Mouse (Mus musculus) embryonic facial prominence, embryonic 13.5 days (tissue): ENCODE measurements around the gene Bpgm. TPM values are rescaled to one million over a fixed set of nuclear protein-coding genes. Genes with fewer than 3 reads are reported as not detected.

Source experiments
- ATAC-seq: fragments of 200-750 bp; cut with Nextera tagmentation; 2 replicates; pipeline ENCODE4 v1.8.0; 2017; ENCODE audit warnings: low read depth; ENCODE audit not compliant: insufficient number of reproducible peaks, insufficient read depth, low FRiP score, low TSS enrichment
- H3K27ac ChIP-seq: fragments of 300-500 bp; sonication (generic); 2 replicates; pipeline ENCODE4 v1.5.1; 2015; ENCODE audit warnings: moderate library complexity, mild to moderate bottlenecking, inconsistent platforms
- H3K27me3 ChIP-seq: fragments of 300-500 bp; sonication (generic); 2 replicates; pipeline ENCODE4 v1.6.1; 2015; ENCODE audit warnings: mild to moderate bottlenecking, inconsistent platforms
- H3K36me3 ChIP-seq: fragments of 300-500 bp; sonication (generic); 2 replicates; pipeline ENCODE4 v1.6.1; 2015; ENCODE audit warnings: mild to moderate bottlenecking, inconsistent platforms
- H3K4me1 ChIP-seq: fragments of 300-500 bp; sonication (generic); 2 replicates; pipeline ENCODE4 v1.6.1; 2015; ENCODE audit warnings: inconsistent platforms
- H3K4me2 ChIP-seq: fragments of 300-500 bp; sonication (generic); 2 replicates; pipeline ENCODE4 v1.6.1; 2015; ENCODE audit warnings: moderate library complexity, mild to moderate bottlenecking, inconsistent platforms
- H3K4me3 ChIP-seq: fragments of 300-500 bp; sonication (generic); 2 replicates; pipeline ENCODE4 v1.5.1; 2015; ENCODE audit warnings: mild to moderate bottlenecking, inconsistent platforms
- H3K9ac ChIP-seq: fragments of 300-500 bp; sonication (generic); 2 replicates; pipeline ENCODE4 v1.6.1; 2015; ENCODE audit warnings: mild to moderate bottlenecking, inconsistent platforms
- H3K9me3 ChIP-seq: fragments of 300-500 bp; sonication (generic); 2 replicates; pipeline ENCODE4 v1.6.1; 2016; ENCODE audit warnings: inconsistent platforms
- WGBS: fragments of 180-500 bp; shearing (Covaris S2); methylation state at CpG from one replicate; pipeline ENCODE4 v1.1.7; 2015; ENCODE audit warnings: mixed read lengths; 5-methylcytosine and 5-hydroxymethylcytosine counted together
- polyA plus RNA-seq: library from polyadenylated mRNA; unstranded; fragments of >200 nt; fragmentation: Nextera tagmentation; extraction: Ambion mirVana; gene quantifications from 2 replicates; pipeline ENCODE4 v1.2.1, GENCODE M21; 2015

The Bpgm gene
- polyA plus RNA-seq, 1 experiment from 2014 or later = 42.9 TPM

GRCm38 (mm10) chr6:34493327-34494095 lies 17.5 kb downstream of the Bpgm start:
- no peak for ATAC-seq
- Histone ChIP-seq H3K27ac (peak overlapping the region; percentile 69; the same call in 1 of the 2 replicates), H3K36me3 (peaks cover 8% of the 10 kb centered on the region), H3K4me3 (no peak overlapping the region), H3K4me1 (peaks cover 50% of the 10 kb centered on the region), H3K27me3 (no peaks in the 10 kb centered on the region), H3K9ac (no peak overlapping the region), H3K4me2 (no peak overlapping the region), H3K9me3 (no peaks in the 10 kb centered on the region)
- 63% methylated on average over 21 of the region's 21 CpGs for WGBS

- WGBS = 33% methylated on average over 7 of the region's 7 CpGs
- Histone ChIP-seq H3K36me3 (peaks cover 6% of the 10 kb centered on the region), H3K9ac (no peak overlapping the region), H3K4me1 (peaks cover 54% of the 10 kb centered on the region), H3K4me2 (peak overlapping the region; percentile 5; the same call in 1 of the 2 replicates), H3K4me3 (no peak overlapping the region), H3K27me3 (no peaks in the 10 kb centered on the region), H3K27ac (0 out of 2 replicates have a peak overlapping the region, but pooled peaks have one; percentile 12), H3K9me3 (no peaks in the 10 kb centered on the region)
- ATAC-seq = no peak
These were observed 19.1 kb downstream of the Bpgm start for GRCm38 (mm10) chr6:34495140-34495551.

GRCm38 (mm10) chr6:34497991-34498625 lies 22.1 kb downstream of the Bpgm start:
- Histone ChIP-seq H3K4me1 (peaks cover 55% of the 10 kb centered on the region), H3K9me3 (no peaks in the 10 kb centered on the region), H3K27me3 (no peaks in the 10 kb centered on the region), H3K4me2 (no peak overlapping the region), H3K4me3 (no peak overlapping the region), H3K36me3 (no peaks in the 10 kb centered on the region), H3K9ac (no peak overlapping the region), H3K27ac (peak overlapping the region; percentile 77)
- WGBS = 48% methylated on average over 5 of the region's 5 CpGs
- no peak for ATAC-seq

DNA sequence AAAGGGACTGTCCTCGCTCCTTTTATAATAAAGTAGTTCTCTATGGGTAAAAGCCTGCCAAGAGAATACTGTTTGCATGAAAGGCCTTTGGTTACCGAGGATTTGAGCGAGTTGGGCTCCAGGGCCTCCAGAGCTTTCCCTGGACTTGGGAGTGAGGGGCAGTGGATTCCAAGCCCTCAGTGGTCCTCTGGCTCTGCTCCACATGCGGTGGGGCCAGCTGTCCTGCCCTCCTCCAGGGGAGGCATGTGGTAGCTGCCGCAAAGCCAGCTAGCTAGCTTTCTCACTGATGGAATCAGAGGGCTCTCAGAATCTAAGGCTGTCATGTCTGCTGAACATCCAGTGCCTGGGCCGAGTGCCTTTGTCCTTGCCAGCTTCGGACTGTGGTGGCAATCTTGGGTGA lies 26.3 kb downstream of the Bpgm start:
- no peak overlapping the region for H3K4me3 ChIP-seq
- H3K36me3 ChIP-seq = peaks cover 11% of the 10 kb centered on the region
- no peak for ATAC-seq
- WGBS = 89% methylated on average over 7 of the region's 7 CpGs
- H3K27me3 ChIP-seq = no peaks in the 10 kb centered on the region
- no peak overlapping the region for H3K27ac ChIP-seq
- H3K9ac ChIP-seq = no peak overlapping the region; the same call in 1 of the 2 replicates
- H3K9me3 ChIP-seq = no peaks in the 10 kb centered on the region
- no peak overlapping the region for H3K4me2 ChIP-seq
- peaks cover 27% of the 10 kb centered on the region for H3K4me1 ChIP-seq

DNA sequence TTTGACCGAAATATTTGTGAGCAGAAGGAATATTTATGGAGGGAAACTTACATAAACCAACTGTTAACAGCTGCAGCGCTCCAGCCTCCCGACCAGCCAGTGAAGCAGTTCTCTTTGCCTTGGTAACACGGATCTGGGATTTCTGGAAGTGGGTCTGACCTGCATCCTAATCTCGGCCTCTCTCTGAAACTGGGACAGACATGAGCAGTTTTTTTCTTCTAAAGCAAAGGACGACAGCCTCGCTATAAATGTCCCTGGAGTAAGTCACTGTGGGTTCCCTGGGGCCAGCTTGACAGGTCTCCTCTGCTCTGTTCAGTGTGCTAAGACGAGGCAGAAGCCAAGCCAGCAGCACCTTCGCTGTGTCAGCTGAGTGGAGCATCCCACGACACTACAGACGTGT lies 29.9 kb downstream of the Bpgm start:
- Histone ChIP-seq H3K27ac (no peak overlapping the region), H3K36me3 (peaks cover 11% of the 10 kb centered on the region), H3K9ac (no peak overlapping the region), H3K27me3 (no peaks in the 10 kb centered on the region), H3K4me1 (peaks cover 14% of the 10 kb centered on the region), H3K4me2 (no peak overlapping the region), H3K4me3 (no peak overlapping the region), H3K9me3 (no peaks in the 10 kb centered on the region)
- 65% methylated on average over 11 of the region's 11 CpGs for WGBS
- no peak for ATAC-seq

GRCm38 (mm10) chr6:34507581-34507980 lies 31.6 kb downstream of the Bpgm start:
- Histone ChIP-seq H3K4me2 (no peak overlapping the region), H3K27me3 (no peaks in the 10 kb centered on the region), H3K27ac (no peak overlapping the region), H3K9me3 (no peaks in the 10 kb centered on the region), H3K9ac (no peak overlapping the region), H3K36me3 (peaks cover 11% of the 10 kb centered on the region), H3K4me1 (peaks cover 19% of the 10 kb centered on the region), H3K4me3 (no peak overlapping the region)
- no peak for ATAC-seq
- 82% methylated on average over 4 of the region's 4 CpGs for WGBS

- 75% methylated on average over 4 of the region's 4 CpGs for whole genome bisulfite sequencing
- no peak overlapping the region for H3K27ac ChIP-seq
- no peaks in the 10 kb centered on the region for H3K9me3 ChIP-seq
- no peak for ATAC-seq
- peaks cover 11% of the 10 kb centered on the region for H3K36me3 ChIP-seq
- peaks cover 19% of the 10 kb centered on the region for H3K4me1 ChIP-seq
- no peak overlapping the region for H3K4me3 ChIP-seq
- no peak overlapping the region for H3K9ac ChIP-seq
- H3K27me3 ChIP-seq = no peaks in the 10 kb centered on the region
- no peak overlapping the region for H3K4me2 ChIP-seq
These were observed 32.0 kb downstream of the Bpgm start for GRCm38 (mm10) chr6:34508016-34508415.

- Histone ChIP-seq H3K36me3 (peaks cover 1% of the 10 kb centered on the region), H3K27ac (no peak overlapping the region), H3K4me1 (peaks cover 25% of the 10 kb centered on the region), H3K9me3 (no peaks in the 10 kb centered on the region), H3K4me3 (no peak overlapping the region), H3K9ac (no peak overlapping the region), H3K4me2 (no peak overlapping the region), H3K27me3 (no peaks in the 10 kb centered on the region)
- WGBS = 93% methylated on average over 5 of the region's 5 CpGs
- ATAC-seq = no peak
These were observed 34.3 kb downstream of the Bpgm start for GRCm38 (mm10) chr6:34510277-34510676.

DNA sequence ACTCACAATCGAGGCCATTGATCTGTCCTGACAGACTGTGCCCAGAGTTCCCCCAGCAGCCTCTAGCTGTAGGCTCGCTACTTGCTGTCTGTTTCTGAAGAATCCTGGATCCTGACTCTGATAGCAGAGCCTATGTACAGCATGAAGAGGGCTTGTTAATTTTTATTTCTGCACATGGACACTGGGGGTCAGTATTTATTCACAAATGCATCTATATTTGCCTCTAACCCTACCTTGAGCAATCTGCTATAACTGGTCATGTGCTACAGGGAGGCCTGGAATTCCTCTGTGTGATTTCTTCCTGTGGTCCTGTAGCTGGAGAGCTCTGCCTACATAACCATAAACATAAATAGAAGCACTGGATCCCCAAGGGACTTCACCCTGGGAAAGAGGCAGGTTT lies 35.4 kb downstream of the Bpgm start:
- 43% methylated on average over 2 of the region's 2 CpGs for WGBS
- Histone ChIP-seq H3K27me3 (no peaks in the 10 kb centered on the region), H3K9me3 (no peaks in the 10 kb centered on the region), H3K4me2 (no peak overlapping the region), H3K4me1 (peaks cover 26% of the 10 kb centered on the region), H3K4me3 (no peak overlapping the region), H3K36me3 (no peaks in the 10 kb centered on the region), H3K9ac (no peak overlapping the region), H3K27ac (no peak overlapping the region)
- peak; percentile 68; the same call in 1 of the 2 replicates for ATAC-seq

DNA sequence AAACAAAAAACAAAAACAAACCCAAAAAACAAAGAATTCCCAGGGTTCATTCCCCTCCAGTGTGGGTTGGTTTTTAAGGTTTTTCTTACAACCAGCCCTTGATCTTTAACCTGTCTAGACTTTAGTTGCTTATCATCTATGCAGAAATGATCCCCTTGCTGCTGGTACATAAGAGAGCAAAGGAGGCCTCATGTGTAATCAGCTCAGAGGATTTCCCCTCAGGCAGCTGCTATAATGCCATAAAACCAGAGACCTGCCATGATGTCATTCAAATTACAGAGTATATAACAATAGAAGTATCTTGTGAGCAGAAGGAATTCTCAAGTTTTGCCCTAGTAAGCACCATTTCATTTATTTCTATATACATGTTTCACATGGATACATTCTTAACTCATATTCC lies 36.7 kb downstream of the Bpgm start:
- peaks cover 31% of the 10 kb centered on the region for H3K4me1 ChIP-seq
- H3K36me3 ChIP-seq = no peaks in the 10 kb centered on the region
- no peak for ATAC-seq
- H3K9ac ChIP-seq = no peak overlapping the region
- H3K4me3 ChIP-seq = no peak overlapping the region
- H3K27ac ChIP-seq = no peak overlapping the region
- no peaks in the 10 kb centered on the region for H3K27me3 ChIP-seq
- H3K9me3 ChIP-seq = no peaks in the 10 kb centered on the region; the same call in 1 of the 2 replicates
- no peak overlapping the region for H3K4me2 ChIP-seq

DNA sequence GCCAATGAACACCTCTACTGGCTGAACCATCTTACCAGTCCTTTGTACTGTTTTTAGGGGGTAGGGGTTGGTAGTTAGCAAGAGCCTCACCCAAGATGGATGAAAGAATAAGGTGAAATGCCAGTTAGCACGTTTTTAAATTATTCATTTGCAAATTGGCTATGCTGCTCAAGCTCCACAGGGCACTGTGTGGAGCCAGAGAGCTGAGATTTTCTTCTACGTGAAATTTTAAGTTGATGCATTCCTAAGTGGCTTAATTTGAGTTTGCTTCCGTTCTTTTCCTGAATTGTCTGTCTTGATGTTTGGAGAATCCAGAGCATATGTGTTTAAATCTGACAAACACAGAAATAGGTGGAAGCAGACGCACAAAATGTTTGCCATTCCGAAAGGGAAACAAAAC lies 38.6 kb downstream of the Bpgm start:
- Histone ChIP-seq H3K9ac (no peak overlapping the region), H3K27me3 (no peaks in the 10 kb centered on the region), H3K9me3 (no peaks in the 10 kb centered on the region; the same call in 1 of the 2 replicates), H3K27ac (peak overlapping the region; percentile 78), H3K4me2 (peak overlapping the region; percentile 38), H3K4me1 (peaks cover 29% of the 10 kb centered on the region), H3K4me3 (no peak overlapping the region), H3K36me3 (no peaks in the 10 kb centered on the region)
- ATAC-seq = no peak
- 19% methylated on average over 5 of the region's 5 CpGs for WGBS
